Mouse (Mus musculus): ENCODE results near the gene Smarcc1. TPM values are rescaled to one million over a fixed set of nuclear protein-coding genes. Genes with fewer than 3 reads are reported as not detected.

Gene Smarcc1
- polyA plus RNA-seq (2014; fragmentation: Illumina TruSeq; extraction: RNeasy Lipid Tissue Mini Kit (QIAGEN cat#74804); ENCODE audit: low read depth, low replicate concordance), result 70.5 TPM

GRCm38 (mm10) chr9:110116977-110117778 is at the start of gene Smarcc1:
Smarcc1 (plus strand) TSS chr9:110117708.

GRCm38 (mm10) chr9:110117779-110118139 is 251 bp downstream of the Smarcc1 start, which contains the start of gene Dhx30:
Dhx30 (minus strand) TSS chr9:110117830.

GRCm38 (mm10) chr9:110243221-110243833 is 125.8 kb downstream of the Smarcc1 start, which contains the start of gene Cspg5:
Cspg5 (plus strand) TSS chr9:110243783.

Other genes with a start within 250 kb of the Smarcc1 start
- 13.1 TPM for gene Cdc25a, start 242.1 kb upstream of the Smarcc1 start, polyA plus RNA-seq (2014; fragmentation: Illumina TruSeq; extraction: RNeasy Lipid Tissue Mini Kit (QIAGEN cat#74804); ENCODE audit: low read depth, low replicate concordance)
- 37.0 TPM for gene Map4, start 186.2 kb upstream of the Smarcc1 start, polyA plus RNA-seq (2014; fragmentation: Illumina TruSeq; extraction: RNeasy Lipid Tissue Mini Kit (QIAGEN cat#74804); ENCODE audit: low read depth, low replicate concordance)
- 32.7 TPM for gene Dhx30, start 122 bp downstream of the Smarcc1 start, polyA plus RNA-seq (2014; fragmentation: Illumina TruSeq; extraction: RNeasy Lipid Tissue Mini Kit (QIAGEN cat#74804); ENCODE audit: low read depth, low replicate concordance)
- 7.2 TPM for gene Cspg5, start 126.1 kb downstream of the Smarcc1 start, polyA plus RNA-seq (2014; fragmentation: Illumina TruSeq; extraction: RNeasy Lipid Tissue Mini Kit (QIAGEN cat#74804); ENCODE audit: low read depth, low replicate concordance)
- 1.9 TPM for gene Elp6, start 187.5 kb downstream of the Smarcc1 start, polyA plus RNA-seq (2014; fragmentation: Illumina TruSeq; extraction: RNeasy Lipid Tissue Mini Kit (QIAGEN cat#74804); ENCODE audit: low read depth, low replicate concordance)
- gene Scap, start 215.6 kb downstream of the Smarcc1 start, polyA plus RNA-seq (2014; fragmentation: Illumina TruSeq; extraction: RNeasy Lipid Tissue Mini Kit (QIAGEN cat#74804); ENCODE audit: low read depth, low replicate concordance), result 2.0 TPM